Mouse (Mus musculus) liver, embryonic 14.5 days (tissue): ENCODE data around the gene Slc22a20. TPM values are rescaled to one million over a fixed set of nuclear protein-coding genes. Genes with fewer than 3 reads are reported as not detected.

Experiments
- ATAC-seq: fragments of 200-750 bp; cut with Nextera tagmentation; 2 replicates; pipeline ENCODE4 v1.8.0; 2017; ENCODE audit warnings: moderate number of reproducible peaks, mild to moderate bottlenecking, moderate library complexity; ENCODE audit not compliant: insufficient read depth
- DNase-seq, 3 experiments: peaks; one replicate each; pipeline ENCODE4 v3.0.0-alpha.2; 2012 to 2013; ENCODE audit warnings: low read depth in 3 of 3, low spot score in 3 of 3
- H3K27ac ChIP-seq: fragments of 300-500 bp; sonication (generic); 2 replicates; pipeline ENCODE4 v1.5.1; 2014; ENCODE audit warnings: moderate library complexity, mild to moderate bottlenecking, control low read depth, inconsistent platforms
- H3K27me3 ChIP-seq: fragments of 300-500 bp; sonication (generic); 2 replicates; pipeline ENCODE4 v1.6.1; 2014; ENCODE audit warnings: mild to moderate bottlenecking, low read length, moderate library complexity; ENCODE audit not compliant: control insufficient read depth, insufficient read depth
- H3K36me3 ChIP-seq: fragments of 300-500 bp; sonication (generic); replicated peaks from 2 replicates; pipeline ENCODE4 v1.6.1; 2014; ENCODE audit warnings: low read depth; ENCODE audit not compliant: control insufficient read depth, insufficient read depth
- H3K4me1 ChIP-seq, 2 experiments: fragments of 200-500 bp in 1 of 2; fragments of 300-500 bp in 1 of 2; sonication (generic) in 1 of 2; replicated peaks; 2 replicates each; pipeline ENCODE4 v1.6.1; 2012 to 2014; ENCODE audit warnings: antibody characterized with exemption in 1 of 2, inconsistent platforms in 1 of 2, low read length in 1 of 2; ENCODE audit not compliant: control insufficient read depth in 2 of 2, insufficient read depth in 2 of 2
- H3K4me2 ChIP-seq: fragments of 300-500 bp; sonication (generic); 2 replicates; pipeline ENCODE4 v1.6.1; 2014; ENCODE audit warnings: low read depth, mild to moderate bottlenecking, control low read depth, moderate library complexity
- H3K4me3 ChIP-seq, 2 experiments: fragments of 200-500 bp in 1 of 2; fragments of 300-500 bp in 1 of 2; sonication (generic) in 1 of 2; 2 replicates each; pipeline ENCODE4 v1.5.1; 2012 to 2014; ENCODE audit warnings: low read depth in 2 of 2, low read length in 2 of 2, mild to moderate bottlenecking in 2 of 2, control low read depth in 1 of 2, inconsistent platforms in 1 of 2, moderate library complexity in 1 of 2; ENCODE audit not compliant: insufficient read depth in 1 of 2
- H3K9ac ChIP-seq: fragments of 300-500 bp; sonication (generic); replicated peaks from 2 replicates; pipeline ENCODE4 v1.6.1; 2014; ENCODE audit warnings: mild to moderate bottlenecking, control low read depth, moderate library complexity
- H3K9me3 ChIP-seq: fragments of 300-500 bp; sonication (generic); 2 replicates; pipeline ENCODE4 v1.6.1; 2016; ENCODE audit warnings: low read length, mixed read lengths; ENCODE audit not compliant: control insufficient read depth
- CTCF ChIP-seq: IDR thresholded peaks from 2 replicates; pipeline ENCODE4 v1.5.1; 2016; ENCODE audit warnings: antibody characterized with exemption, low read depth, control low read depth
- EP300 ChIP-seq: IDR thresholded peaks from 2 replicates; pipeline ENCODE4 v1.6.1; 2016; ENCODE audit warnings: antibody characterized with exemption, low read depth
- WGBS: fragments of 180-500 bp; shearing (Covaris S2); extraction: QIAGEN DNeasy Blood & Tissue Kit; methylation state at CpG from one replicate; pipeline ENCODE4 v1.1.7; 2014; ENCODE audit not compliant: insufficient replicate concordance; 5-methylcytosine and 5-hydroxymethylcytosine counted together
- polyA plus RNA-seq, 2 experiments: library from polyadenylated mRNA; depleted of rRNA in 1 of 2; stranded (reverse) in 1 of 2; unstranded in 1 of 2; fragments of >200 nt; fragmentation: Nextera tagmentation in 1 of 2; extraction: Ambion mirVana in 1 of 2; gene quantifications; 2 replicates each; pipeline versions ENCODE4 v1.2.1 to v1.2.3; 2012 to 2014

Slc22a20 gene
- polyA plus RNA-seq, 2 experiments, result 0.08 TPM; not detected in 1

GRCm38 (mm10) chr19:5991467-5991866, 5.5 kb upstream of the Slc22a20 start:
- Histone ChIP-seq H3K9me3 (no peaks in the 10 kb centered on the region), H3K4me2 (no peak overlapping the region), H3K27ac (no peak overlapping the region), H3K4me1 (peaks cover 3 to 19% of the 10 kb centered on the region in 2 experiments; a peak in 3 of 4 replicates), H3K4me3 (no peak overlapping the region), H3K27me3 (no peaks in the 10 kb centered on the region), H3K9ac (no peak overlapping the region), H3K36me3 (peaks cover 37% of the 10 kb centered on the region)
- no peak for TF ChIP-seq EP300
- DNase-seq (no peak), ATAC-seq (no peak)
- WGBS, result 82% methylated on average over 7 of the region's 7 CpGs

GRCm38 (mm10) chr19:5990921-5991320, 5.0 kb upstream of the Slc22a20 start:
- H3K36me3 ChIP-seq, result peaks cover 33% of the 10 kb centered on the region
- DNase-seq (no peak), ATAC-seq (no peak)
- H3K27ac ChIP-seq, result no peak overlapping the region
- no peaks in the 10 kb centered on the region for H3K27me3 ChIP-seq
- H3K4me1 ChIP-seq, result peaks cover 3 to 19% of the 10 kb centered on the region in 2 experiments; a peak in 3 of 4 replicates
- no peaks in the 10 kb centered on the region for H3K9me3 ChIP-seq
- H3K4me2 ChIP-seq, result no peak overlapping the region
- no peak for TF ChIP-seq CTCF
- TF ChIP-seq EP300, result no peak
- WGBS, result 67% methylated on average over 1 of the region's 1 CpGs
- H3K4me3 ChIP-seq, result no peak overlapping the region
- H3K9ac ChIP-seq, result no peak overlapping the region

- no peak for ATAC-seq
- no peak for DNase-seq
- 86% methylated on average over 12 of the region's 12 CpGs for WGBS
- Histone ChIP-seq H3K27ac (no peak overlapping the region), H3K4me2 (no peak overlapping the region), H3K4me1 (peaks cover 3 to 19% of the 10 kb centered on the region in 2 experiments; a peak in 3 of 4 replicates), H3K9me3 (no peaks in the 10 kb centered on the region), H3K4me3 (no peak overlapping the region), H3K36me3 (peaks cover 33% of the 10 kb centered on the region), H3K27me3 (no peaks in the 10 kb centered on the region), H3K9ac (no peak overlapping the region)
- TF ChIP-seq EP300 (no peak), CTCF (no peak)
These were observed 4.1 kb upstream of the Slc22a20 start for GRCm38 (mm10) chr19:5990033-5990432.

GRCm38 (mm10) chr19:5989585-5989984, 3.6 kb upstream of the Slc22a20 start:
- no peak for DNase-seq
- peaks cover 29% of the 10 kb centered on the region for H3K36me3 ChIP-seq
- no peak overlapping the region for H3K27ac ChIP-seq
- H3K9me3 ChIP-seq, result no peaks in the 10 kb centered on the region
- H3K9ac ChIP-seq, result no peak overlapping the region
- no peak overlapping the region for H3K4me3 ChIP-seq
- ATAC-seq, result no peak
- peaks cover 3 to 19% of the 10 kb centered on the region in 2 experiments; a peak in 3 of 4 replicates for H3K4me1 ChIP-seq
- no peak overlapping the region for H3K4me2 ChIP-seq
- WGBS, result 55% methylated on average over 6 of the region's 6 CpGs
- H3K27me3 ChIP-seq, result no peaks in the 10 kb centered on the region
- TF ChIP-seq EP300, result no peak
- TF ChIP-seq CTCF, result no peak

- Histone ChIP-seq H3K27ac (no peak overlapping the region), H3K9ac (no peak overlapping the region), H3K9me3 (no peaks in the 10 kb centered on the region), H3K4me2 (peak overlapping the region; percentile 32; the same call in 1 of the 2 replicates), H3K4me1 (peaks cover 3 to 19% of the 10 kb centered on the region in 2 experiments; a peak in 3 of 4 replicates), H3K27me3 (no peaks in the 10 kb centered on the region), H3K4me3 (no peak overlapping the region), H3K36me3 (peaks cover 22% of the 10 kb centered on the region)
- 6% methylated on average over 13 of the region's 13 CpGs for WGBS
- ATAC-seq, result peak; percentile 48
- peak in 1 of 3 experiments; percentile 16 for DNase-seq
- TF ChIP-seq CTCF (no peak), EP300 (no peak)
These were observed 3.0 kb upstream of the Slc22a20 start for GRCm38 (mm10) chr19:5988815-5989452.
